Mouse (Mus musculus) spleen, postnatal 14 days (tissue): Measurements from ENCODE around the gene Cers2.
A peak's percentile ranks its signal among the peaks of the same experiment; 100 is the strongest.

Experiments
- DNase-seq, 2 experiments: peaks; one replicate each; pipeline ENCODE4 v3.0.0; 2021 to 2022; ENCODE audit warnings: low spot score in 2 of 2

Cers2 gene

DNA sequence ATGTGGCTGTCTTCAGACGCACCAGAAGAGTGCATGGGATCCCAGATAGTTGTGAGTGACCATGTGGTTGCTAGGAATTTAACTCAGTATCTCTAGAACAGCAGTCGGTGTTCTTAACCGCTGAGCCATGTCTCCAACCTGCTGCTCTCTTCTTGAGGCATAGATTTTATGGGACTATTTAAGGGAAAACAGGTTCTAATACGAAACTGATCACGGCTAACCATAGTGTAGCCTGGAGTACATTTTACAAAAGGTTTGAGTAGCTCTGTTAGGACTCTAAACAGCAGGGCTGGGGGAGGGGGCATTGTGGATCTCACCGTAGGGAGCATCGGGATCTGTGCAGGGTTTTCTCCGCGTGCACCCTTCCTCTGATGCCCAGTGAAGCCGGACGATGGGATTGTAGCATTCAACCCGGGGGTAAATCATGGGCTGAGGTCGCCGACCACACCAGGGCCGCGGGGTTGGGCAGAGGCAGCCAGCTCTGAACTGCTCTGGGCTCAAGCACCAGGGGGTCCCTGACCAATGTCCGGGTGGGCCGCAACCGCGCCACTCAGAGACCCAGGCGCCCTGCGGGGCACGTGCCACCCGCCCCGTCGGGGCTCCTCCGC lies at the start of gene Cers2:
Cers2 (plus strand) TSS at position 306 of the 608 bp plus-strand sequence.
- no peak for DNase-seq

DNA sequence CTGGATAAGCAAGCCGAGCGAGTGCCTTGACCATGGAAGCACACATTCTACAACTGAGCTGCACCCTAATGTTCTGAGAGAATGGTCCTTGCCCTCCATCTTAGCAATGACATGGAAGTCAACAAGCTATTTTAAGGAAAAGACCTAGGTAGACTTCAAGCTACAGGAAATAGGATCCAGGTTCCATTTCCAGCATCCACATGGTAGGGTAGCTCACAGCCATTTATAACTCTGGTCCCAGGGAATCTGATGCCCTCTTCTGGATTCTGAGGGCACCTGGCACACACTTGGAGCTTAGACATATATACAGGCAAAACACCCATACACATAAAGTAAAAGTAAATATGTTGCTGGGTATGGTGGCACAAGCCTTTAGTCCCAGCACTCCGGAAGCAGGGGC lies 48.5 kb upstream of the Cers2 start:
- no peak for DNase-seq

DNA sequence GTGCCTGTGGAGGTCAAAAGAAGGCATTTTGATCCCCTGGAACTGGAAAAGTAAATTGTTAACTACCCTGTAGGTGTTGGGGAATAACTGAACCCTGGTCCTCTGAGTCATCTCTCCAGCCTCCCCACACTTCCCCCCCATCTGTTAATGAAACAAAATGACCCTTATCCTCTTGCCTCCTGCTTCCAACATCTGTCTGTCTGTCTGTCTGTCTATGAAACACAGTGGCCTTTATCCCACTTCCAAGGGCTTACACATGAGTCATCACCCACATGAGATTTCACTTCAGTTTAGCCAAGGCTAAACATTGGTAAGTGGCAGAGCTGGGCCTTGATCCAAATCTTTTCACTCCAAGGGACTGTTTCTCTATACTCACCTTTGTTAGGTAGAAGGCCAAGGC lies 46.7 kb upstream of the Cers2 start:
- no peak for DNase-seq

DNA sequence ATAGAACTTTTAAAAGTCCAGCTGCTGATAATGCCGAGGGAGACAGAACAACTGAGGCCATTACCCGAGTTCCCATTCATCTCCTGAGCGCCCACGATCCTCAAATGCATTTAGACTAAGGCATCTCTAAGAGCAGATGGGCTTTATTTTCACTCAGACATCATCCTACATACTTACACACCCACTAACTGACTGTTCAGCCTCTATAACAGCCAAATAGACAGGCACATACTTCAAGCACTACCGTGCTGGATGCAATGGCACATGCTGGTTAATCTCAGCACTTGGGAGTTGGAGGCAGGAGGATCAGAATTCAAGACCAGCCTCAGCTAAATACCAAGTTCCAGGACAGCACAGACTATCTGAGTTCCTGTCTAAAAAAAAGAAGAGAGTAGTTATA lies 44.8 kb upstream of the Cers2 start:
- DNase-seq: no peak

DNA sequence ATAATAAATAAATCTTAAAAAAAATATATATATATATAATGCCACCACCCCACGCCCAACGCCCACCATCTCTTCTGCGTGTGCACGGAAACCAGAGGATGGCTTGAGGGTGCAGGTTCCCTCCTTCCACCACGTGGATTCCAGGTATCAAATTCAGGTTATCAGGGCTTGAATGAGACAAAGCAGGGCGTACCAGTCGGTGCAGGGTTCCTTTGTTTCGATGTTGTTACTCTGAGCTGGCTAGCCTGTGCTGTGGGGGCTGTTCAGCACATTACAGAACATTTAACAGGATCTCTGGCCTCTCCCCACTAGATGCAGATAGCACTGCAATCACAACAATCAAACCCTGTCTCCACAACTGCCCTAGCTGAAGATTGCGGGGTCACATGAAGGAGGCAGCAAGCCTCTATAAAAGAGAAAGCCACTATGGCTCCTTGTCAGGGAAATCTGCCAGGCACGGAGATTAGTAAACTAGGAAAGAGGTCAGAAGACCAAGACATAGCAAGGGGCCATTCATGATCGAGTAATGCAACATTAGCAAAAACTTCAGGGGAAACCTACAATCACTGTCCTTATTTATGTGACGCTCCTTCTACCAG lies 43.7 kb upstream of the Cers2 start:
- no peak for DNase-seq

DNA sequence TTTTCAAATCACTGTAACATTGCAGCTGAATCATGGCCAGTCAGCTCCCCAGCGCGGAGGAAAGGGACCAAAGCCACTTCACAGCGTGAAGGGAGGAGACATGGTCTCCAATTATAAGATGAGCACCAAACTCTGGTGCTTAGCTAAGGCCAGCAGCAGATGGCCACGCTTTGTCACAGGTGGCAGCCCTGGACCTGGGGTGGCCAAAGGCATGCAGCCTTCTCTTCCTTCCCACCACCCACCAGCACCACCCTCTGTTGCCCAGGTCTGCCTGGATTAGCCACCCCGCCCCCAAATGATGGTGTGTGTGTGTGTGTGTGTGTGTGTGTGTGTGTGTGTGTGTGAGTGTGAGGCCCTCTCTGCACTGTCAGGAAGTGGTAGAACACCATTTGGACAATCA lies 41.1 kb upstream of the Cers2 start:
- DNase-seq: no peak

DNA sequence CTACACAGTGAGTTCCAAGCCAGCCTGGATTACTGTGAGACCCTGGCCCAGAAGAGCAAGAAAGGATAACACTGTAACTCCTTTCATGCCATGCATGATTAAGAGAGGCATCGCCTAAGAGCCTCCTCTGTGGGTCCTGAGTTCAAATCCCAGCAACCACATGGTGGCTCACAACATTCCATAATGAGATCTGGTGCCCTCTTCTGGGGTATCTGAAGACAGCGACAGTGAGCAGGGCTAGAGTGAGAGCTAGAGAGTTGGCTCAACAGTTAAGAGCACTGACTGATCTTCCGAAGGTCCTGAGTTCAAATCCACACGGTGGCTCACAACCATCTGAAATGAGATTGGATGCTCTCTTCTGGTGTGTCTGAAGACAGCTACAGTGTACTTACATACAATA lies 40.1 kb upstream of the Cers2 start:
- no peak for DNase-seq

DNA sequence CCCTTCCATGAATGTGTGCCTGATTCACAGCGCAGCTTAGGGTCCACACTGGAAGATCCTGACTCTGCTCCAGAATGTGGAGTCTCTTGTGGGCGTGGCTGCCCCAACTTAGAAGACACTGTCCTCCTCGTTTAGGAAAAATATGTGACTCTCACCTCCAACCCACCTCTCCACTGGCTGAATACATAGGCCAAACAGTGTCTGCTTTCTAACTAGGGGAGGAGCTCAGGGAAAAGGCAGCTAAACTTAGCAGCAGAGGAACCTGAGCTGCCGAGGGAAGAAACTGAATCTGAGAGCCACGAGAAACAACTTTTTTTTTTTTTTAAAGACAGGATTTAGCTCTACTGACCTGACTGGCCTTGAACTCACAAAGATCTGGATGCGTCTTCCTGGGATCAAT lies 39.4 kb upstream of the Cers2 start:
- no peak for DNase-seq

DNA sequence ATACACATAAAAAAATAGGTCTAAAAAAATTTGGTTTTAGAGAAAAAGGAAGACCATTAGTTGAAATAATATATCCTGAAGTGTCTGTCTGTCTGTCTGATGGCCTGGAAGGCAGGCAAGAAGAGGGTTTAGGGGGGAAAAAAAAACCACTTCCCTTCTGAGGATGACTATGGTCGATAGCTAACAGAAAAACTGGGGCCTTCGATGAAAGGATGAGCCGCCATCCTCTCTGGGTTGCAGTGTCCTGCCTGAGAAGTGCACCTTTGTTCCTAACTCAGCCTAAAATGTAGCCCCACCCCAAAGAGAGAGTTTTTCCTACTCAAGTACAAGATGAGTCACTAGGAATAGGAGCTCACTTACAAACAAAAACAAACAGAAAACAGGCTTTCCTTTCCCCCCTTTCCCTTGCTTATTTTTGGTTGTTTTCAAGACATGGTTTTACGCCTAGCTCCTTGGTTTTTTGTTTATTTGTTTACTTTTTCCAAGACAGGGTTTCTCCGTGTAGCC lies 38.1 kb upstream of the Cers2 start:
- no peak for DNase-seq

DNA sequence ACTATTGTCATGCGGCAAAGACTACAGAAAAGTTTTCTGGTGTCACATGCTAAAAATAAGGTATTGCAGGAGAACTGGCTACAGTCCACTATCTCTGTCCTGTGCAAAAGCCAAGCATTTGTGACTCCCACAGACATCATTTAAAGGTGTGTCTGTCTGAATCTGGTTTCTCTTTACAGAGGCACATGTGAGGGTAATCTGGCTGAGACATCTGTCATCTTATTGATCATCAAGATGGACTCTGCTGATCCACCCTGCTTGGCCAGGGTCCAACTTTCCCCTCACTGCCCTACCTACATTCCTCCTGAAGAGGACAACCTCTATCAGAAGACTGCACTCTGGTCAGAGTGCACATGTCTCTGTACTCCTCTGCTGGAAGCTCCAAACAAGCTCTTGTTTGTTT lies 37.4 kb upstream of the Cers2 start:
- DNase-seq: no peak

DNA sequence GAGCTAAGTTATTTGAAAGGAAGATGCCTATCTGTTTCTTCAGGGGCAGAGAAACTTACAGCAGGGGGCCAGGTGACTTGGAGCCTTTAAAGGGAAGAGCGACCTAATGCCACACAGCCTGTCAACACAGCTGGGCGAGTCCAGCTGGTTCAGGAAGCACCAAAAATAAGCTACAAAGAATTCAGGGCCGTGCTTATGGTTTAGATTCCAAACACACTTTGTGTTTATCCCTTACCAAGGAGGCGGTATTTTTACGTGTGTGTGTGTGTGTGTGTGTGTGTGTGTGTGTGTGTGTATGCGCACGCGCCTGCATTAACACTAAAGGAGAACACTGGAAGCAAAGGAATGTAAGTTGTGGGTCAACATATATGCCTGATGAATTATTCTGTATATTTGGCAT lies 33.8 kb upstream of the Cers2 start:
- DNase-seq: no peak

DNA sequence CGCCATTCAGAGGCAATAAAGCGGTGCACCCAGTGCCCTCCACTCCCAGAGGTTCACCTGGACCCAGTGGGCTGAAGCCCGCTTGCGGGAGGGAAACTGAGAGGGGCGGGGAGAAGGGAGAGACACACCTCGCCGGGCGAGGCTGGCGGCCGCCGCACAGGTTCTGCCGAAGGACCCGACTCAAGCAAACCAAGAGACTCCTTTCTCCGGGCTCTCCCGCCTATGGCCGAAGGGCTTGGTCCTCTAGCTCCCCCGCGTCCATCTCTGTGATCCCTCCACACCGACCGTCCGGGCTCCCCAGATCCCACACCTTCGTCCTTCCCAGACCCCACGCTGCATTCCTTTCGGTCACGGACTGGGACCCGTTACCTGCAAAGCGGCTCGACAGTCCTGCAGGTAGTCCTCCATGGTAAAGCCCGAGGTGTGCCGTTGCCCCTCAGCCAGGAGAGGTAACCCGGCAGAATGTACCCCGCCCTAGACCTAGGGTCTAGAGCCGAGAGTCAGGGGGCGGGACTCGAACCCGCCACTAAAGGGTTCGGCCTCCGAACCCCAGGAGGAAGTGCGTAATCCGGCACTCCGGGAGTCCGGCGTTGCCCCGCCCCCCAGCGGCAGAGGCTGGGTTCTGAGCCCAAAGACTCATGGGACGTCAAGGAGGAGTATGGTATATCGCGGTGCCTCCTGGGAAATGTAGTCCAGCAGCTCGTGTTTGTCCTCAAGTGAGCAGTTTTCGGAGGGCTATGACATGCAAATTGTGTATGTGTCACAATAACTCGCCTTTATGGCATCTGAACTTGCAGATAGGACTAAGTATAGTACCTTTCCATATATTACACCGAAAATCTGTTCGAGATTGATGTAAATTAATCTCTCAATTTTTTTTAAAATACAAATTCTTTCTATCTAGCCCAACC lies 33.1 kb upstream of the Cers2 start, which contains the start of the genes Mindy1 and Prune1:
Mindy1 (plus strand) TSS at position 130 of the 911 bp plus-strand sequence.
Prune1 (minus strand) TSS at position 861 of the 911 bp plus-strand sequence.
- peak; percentile 98 to 99 for DNase-seq

DNA sequence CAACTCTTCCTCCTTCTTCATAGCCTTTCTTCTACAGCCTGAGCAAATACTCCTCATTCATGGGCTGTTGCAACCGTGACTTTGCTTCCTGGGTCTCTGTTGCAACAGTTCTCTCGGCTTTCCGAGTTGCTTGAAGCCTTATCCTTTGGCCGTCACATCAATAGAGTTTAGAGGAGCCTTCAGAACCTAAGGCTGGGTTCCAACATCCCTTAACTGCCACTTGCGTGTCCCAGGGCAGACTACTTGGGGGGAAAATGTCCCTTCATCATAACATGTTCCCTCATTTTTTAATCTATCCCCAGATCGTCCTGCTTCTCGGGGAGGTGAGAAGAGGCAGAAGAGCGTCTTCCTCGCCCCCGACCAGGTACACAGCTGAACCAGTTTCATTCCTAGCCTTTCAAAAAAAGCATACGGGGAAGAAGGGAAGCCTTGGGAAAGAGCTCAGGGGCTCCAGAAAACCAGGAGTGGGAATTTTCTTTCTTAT lies 32.2 kb upstream of the Cers2 start:
- peak; percentile 37 to 47 for DNase-seq

DNA sequence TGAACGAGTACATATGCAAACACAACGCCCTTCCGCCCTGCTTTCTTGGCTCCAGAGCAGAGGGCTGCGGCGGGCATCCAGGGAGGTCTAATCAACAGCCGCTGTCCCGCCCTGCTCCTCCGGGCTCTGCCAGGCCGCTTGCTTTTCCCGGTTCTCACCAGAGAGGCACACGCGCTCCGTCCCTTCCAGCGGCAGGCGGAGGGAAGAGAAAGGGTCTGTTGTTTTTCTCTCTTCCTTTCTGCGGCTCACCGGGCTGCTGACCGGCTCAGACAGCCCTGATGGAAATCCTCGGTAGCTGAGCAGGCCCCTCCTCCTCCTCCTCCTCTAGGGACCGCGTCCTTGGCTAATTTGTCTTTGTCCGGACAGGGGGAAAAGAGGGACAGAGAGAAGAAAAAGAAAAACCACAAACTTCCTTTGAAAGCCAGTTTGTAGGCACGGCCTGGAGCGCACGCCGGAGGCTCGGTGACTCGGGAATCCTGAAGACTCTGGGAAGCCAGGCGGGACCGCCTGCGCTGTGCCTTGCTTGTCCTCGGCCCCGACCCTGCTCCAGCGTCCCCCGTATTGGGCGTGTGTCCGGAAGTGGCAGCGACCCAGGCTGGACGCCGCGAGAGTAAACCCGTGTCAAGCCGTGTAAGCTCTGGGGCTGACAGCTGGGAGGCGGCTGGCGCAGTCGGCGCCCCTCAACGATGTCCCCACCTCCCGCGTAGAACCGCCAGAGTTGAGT lies 31.6 kb upstream of the Cers2 start:
- DNase-seq: peak; percentile 67 to 73

DNA sequence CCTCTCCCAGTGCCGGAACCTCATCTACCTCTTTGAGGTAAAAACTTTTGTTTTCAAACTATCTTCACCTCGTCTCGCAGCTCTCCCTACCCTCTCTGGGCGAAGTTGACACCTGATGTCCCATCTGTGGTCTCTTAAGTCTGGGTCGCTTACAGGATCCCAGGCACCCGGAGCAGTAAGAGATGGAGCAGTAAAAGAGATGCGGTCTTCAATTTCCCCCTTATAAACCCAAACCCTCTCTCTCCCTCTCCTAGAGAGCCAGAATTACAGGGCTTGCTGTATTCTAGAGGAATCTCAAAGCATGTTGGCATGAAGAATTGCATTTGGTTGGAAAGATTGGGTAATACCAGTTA lies 31.0 kb upstream of the Cers2 start:
- no peak for DNase-seq

DNA sequence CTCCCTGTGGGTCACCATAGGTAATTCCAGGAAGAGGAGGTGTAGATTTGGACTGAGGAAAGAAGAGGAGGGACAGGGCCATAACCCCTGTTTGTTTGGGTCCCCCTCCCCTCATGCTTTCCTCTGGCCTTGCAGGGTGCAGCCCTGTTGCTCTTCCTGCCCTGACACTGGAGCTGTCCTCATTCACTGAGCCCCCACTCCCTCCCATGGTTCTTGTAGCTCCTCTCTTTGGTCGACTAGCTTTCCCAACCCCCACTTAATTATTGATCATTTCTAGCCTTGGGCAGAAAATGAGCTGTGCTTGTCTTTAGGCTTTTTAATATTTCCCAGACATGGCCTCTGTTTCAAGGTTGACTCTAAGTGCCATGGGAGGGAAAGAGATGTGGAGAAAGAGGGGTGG lies 30.5 kb upstream of the Cers2 start:
- DNase-seq: no peak

DNA sequence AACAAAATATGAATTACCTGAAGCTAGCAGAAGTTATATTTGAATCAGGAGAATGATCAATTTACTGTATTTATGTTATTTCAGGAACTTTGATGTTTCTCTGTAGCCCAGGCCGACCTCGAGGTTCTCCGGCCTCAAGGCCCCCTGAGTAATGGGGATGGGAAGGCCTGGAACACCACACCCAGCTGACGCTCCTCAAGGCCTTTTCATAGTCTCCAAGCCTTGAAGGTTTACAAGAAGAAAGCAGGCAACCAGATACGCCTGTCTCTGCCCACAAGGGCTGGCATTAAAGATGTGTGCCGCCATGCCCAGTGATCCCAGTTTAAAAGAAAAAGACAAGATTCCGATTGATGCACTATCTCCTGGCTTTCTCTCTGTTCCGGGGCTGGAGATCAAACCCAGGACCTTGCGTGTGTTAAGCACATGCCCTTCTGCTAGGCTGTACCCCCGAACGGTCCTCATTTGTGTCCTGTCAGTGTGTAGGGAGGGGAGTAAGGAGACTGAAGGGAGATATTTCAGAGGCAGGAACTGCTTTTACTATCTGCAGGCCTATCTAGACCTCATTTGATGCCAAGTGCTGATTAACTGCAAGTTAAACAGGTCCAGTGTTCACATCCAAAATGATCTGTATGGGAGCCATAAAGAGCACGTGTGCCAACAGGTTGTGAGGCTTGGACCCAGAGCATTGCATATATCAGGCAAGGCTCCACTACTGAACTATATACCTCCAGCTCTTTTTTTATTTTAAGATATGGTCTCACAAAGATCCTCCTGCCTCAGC lies 29.9 kb upstream of the Cers2 start:
- DNase-seq: no peak

DNA sequence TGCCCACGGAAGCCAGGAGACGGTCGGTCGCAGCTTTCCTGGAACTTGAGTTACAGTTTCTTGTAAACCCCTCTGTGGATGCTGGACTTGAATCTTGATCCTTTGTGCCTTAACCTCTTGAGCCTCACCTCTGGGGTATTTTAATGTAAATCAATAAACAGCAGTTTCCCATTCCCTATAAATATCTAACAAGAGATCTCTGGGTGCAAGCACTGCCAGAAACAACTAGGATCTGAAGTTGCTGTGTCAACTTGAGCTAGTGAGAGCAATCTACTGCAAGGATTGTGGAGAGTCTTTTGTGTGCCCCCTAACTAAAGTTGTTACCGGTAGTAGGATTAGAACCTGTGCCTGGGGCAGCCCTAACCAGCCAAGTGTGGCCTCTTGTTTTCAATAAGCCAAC lies 29.2 kb upstream of the Cers2 start:
- DNase-seq: no peak

DNA sequence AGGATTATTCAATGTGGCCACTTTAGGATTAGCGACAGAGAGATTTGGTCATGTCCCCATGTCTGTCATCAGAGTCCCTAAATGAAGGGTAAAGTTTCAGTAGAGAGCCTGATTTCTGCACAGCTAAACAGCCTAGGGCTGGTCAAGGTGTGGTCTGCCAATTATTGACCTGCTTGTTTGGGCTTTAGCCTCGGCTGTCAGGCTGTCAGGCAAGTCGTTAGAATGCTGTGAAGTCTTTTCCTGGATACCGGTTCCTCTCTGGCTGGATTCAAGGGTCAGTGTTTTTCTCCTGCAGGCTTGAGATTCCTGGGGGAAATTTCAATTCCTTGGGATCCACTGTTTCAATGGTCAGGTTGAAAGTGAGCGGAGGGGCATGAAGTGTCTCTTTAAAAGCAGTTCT lies 28.6 kb upstream of the Cers2 start:
- no peak for DNase-seq

DNA sequence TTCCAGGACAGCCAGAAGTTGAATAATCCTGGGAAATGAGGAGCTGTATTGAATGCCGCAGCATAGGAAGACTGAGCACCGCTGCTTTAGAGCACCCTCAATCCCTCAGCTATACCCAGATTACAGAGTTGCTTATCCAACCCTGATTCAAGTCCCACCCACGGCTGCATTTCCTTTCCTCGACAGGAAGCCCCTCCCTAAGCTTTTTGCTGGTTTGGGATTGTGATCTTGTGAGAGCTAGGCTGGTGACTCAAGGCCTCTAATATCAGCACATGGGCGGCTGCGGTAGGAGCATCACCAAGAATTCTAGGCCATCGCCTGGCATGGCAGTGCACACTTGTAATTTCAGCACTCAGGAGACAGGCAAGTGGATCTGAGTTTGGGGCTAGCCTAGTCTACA lies 28.1 kb upstream of the Cers2 start:
- DNase-seq: no peak

DNA sequence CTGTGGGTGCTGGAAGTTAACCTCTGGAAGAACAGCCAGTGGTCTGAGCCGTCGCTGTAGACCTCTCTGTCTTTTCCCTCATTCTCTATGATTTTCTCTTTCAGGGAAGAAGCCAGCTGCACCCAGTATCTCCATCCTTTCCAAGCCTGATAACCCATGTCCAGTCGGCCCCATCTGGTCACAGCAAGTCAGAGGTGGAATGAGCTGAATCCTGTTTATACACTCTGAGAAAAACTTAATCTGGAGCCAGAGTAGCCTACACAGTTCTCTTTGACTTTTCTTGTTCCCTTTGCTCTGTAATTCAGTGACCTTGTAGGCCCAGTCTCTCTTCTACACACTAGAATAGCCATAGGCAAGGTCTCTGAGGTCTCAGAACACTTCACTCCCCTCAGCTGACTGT lies 27.1 kb upstream of the Cers2 start:
- DNase-seq: no peak
